Mouse (Mus musculus): ENCODE measurements at regions not wholly inside any gene's neighbourhood (a gene's known extent, or its start where the extent isn't known, plus 50 kb on each side); places are given as distances from the start of the nearest gene placed in this dataset.

DNA sequence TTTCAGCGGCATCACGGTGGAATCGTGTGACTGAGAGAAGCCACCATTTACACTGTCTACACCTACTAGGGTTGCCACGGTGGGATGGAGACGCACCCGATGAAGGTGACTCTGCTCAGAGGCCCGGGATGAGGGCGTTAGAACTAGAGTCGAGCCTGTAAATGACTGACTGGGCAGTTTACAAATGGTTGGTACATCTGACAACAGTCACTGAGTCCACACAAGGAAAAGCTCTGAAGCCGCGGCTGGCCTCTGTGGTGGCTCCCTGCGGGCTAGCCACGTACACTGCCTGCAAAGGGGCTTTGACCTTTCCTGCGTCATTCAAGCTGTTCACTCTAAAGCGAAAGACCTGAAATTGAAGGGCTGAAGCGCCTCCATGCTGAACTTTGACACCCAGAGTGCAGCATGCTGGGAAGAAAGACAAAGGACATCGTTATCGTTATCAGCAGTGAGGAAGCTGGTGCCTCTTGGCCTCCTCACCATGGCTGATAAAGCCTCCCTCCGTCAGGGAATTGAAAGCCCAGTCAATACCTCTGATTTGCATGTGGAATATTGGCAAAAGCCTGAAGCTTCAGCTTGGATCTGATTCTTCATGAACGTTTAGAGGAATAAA lies 462.1 kb upstream of the Arglu1 start:
- in situ Hi-C loops (cut with MboI, MseI), result no loop called here

DNA sequence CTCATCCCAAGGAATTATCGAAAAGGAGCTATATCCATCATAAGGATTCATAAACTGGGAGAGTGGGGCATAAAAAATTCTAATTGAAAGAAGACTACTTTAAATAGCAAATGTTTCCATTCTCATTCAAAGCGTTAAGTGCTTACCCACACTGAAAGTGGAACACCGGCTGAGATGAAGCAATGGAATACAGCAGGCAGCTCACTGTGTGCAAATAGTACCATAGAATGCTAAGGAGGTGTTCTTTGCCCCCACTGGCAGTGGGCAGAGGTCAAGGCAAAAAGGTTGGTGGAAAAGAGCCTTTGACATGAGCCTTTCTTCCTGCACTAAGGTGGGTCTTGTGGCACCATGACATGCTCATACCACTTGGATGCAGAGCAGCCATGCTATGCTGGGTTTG lies 454.0 kb upstream of the Arglu1 start:
- in situ Hi-C loops (cut with MboI, MseI), result no loop called here

DNA sequence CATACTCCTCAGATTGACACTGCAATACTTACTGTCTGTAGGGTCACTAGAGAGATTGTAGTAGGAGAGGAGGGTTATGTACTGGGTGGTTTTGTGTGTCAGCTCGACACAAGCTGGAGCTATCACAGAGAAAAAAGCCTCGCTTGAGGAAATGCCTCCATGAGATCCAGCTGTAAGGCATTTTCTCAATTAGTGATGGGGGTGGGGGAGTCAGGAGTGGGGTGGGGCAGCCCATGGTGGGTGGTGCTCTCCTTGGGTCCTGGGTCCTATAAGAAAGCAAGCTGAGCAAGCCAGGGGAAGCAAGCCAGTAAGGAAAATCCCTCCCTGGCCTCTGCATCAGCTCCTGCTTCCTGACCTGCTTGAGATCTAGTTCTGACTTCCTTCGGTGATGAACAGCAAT lies 449.5 kb upstream of the Arglu1 start:
- in situ Hi-C loops (cut with MboI, MseI), result no loop called here

DNA sequence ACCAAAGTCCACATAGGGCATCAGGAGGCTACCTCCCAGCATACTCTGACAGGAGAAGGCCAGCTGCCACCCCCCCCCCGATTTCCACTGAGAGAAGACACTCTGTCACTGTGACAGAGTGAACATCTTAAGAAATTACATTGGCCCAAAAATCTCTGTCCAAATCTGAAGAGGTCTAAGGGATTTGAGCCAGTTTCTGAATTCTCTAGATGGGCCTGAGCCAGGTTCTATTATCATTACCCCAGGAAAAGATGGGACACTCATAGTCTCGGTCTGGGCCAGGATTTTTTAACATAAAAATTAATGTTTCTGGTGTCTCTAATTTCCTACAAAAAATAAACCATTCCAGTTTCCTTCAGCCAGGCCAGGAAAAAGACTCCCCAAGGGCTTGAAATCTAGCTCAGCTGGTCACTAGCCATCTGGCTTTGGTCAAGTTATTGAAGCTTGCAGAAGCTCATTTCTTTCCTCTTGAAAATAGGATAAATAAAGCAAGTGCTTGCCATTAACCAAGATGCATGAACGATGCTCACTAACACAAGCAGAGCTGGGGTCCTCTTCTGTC lies 448.8 kb upstream of the Arglu1 start:
- in situ Hi-C loops (cut with MboI, MseI), result no loop called here

DNA sequence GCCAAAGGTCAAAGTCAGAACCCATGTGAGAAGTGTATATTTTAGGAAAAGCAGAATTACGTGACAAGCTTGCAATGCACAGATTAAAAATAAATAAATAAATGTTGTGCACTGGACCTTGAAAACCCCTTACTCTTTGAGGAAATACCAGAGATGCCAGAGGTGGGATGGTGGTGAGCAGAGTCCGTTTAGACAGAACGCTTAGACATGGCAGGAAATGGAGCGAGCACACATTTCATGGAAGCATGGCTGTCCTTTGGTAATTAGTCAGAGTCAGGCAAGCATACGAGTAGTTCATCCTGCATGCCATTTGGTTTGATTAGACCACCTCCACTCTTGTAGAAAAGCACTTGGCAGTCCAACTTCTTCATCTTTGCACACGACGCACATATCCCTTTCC lies 443.4 kb upstream of the Arglu1 start:
- in situ Hi-C loops (cut with MboI, MseI), result no loop called here

DNA sequence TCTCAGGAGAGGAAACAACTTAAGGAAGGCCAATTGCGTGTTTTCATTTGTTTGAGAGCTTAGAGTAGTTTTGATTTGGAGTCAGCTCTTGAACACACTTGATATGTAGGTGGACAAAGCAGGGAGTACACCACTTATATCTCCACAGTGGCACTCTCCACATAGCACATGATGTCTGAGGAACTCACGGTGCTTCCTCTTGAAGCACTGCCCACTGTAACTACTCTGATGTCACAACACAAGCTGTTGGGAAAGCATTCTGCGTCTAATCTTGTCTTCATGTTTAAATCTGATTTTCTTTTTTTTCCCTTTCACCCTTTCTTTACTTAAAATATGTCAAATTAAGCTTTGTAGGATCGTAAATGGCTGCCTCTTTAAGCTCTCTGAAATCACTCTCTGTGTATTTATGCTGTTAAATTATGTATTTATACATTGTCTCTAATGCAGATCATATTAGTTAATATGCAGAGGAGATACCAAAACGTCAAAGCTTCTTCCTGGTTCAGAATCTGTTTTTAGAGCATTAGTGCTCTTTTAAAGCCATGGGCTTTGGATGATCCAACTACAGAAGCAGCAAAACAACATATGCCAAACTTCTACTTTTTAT lies 442.4 kb upstream of the Arglu1 start:
- in situ Hi-C loops (cut with MboI, MseI), result no loop called here

DNA sequence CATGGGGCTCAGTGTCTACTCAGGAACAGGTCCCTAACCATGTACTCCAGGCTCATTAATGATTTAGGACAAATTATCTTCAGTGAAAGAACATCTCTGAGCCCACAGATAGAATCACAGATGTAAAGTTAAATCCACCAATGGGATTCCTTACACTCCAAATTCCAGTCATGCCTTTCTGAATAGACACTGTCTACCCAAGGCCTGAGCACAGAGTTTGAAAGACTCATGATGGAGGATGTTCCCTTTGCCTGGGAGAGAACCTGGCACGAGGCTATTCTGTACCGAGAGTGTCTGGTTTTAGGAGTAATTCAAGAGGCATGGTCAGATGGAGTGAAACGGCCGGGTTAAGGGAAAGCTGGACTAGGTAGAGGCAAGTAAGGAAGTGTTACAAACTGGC lies 440.9 kb upstream of the Arglu1 start:
- in situ Hi-C loops (cut with MboI, MseI), result no loop called here

DNA sequence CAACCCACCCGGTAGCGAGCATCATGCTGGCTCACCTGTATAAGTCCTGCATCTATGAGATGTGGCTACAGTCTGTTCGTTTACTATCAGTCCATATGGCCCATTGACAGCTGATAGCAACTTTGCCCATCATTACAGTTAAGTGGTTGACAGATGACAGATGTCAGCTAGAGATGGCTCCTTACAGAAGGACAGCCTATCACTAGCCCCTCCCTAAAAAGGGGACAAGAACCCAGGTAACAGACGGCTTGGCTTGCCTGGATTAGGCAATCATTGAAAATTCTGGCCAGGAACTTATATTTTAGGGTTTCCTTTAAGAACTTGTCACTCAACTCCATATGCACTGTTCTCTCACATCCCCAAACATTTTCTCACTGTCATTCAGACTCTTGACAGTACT lies 434.2 kb upstream of the Arglu1 start:
- in situ Hi-C loops (cut with MboI, MseI), result no loop called here

DNA sequence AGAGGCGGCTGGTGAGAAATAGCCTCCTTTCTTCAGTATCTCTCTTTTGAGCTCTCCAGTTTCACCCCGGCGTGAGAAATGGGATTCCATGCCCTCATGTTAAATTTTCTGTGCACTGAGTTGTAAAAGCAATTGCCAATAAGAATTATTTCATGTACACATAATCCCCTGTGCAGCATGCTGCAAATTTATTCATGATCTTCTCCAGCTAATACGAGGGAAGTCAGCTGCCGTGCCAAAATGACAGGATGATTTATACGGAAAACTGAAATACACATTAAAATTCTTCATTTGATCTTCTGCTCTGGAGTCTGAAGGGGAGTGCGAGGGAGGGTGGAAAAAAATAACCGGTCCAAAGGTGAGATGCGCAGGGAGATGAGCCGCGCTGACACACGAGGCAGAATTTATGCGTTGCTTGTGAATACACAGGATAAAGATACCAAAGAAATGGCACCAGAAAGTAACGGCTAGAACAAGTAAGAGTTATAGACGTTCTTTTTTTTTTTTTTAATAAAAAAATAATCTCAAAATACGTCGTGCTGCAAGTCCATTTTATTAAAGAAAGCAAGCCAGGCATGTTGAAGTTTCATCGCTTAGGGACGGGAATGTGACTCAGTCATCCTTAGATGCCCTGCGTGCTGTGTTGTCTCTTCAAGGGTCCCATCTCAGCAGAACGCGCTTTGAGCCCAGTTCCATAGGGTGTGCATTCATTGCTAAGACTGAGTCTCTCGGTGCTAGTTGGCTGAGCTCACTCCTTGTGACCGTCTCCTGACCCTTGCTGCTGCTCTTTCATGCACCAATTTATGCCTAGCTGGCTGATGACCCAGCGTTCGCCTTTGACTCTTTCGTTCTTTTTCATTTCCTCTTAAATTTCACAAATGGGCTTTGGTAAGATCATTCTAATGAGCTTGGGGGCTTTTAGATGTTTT lies 427.8 kb upstream of the Arglu1 start:
- in situ Hi-C loops (cut with MboI, MseI), result no loop called here

DNA sequence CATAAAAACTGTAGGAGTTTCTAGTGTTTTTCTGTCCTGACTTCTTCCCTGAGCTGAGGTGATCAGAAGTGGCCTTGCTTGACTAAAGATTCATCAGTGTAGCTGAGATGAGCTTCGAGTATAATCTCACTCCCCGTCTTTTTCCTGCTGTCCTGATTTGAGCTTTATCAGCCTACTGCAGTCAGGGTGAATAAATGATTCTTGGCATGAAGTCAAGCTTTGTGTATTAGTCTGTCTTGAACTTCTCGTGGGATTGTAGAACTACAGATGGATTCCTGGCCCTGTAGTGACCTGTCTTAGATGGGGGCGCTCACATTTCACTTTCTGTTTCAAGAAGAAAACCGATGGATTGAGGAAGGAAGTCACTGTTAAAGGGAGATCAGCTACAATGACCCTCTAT lies 405.7 kb upstream of the Arglu1 start:
- in situ Hi-C loops (cut with MboI, MseI), result no loop called here

DNA sequence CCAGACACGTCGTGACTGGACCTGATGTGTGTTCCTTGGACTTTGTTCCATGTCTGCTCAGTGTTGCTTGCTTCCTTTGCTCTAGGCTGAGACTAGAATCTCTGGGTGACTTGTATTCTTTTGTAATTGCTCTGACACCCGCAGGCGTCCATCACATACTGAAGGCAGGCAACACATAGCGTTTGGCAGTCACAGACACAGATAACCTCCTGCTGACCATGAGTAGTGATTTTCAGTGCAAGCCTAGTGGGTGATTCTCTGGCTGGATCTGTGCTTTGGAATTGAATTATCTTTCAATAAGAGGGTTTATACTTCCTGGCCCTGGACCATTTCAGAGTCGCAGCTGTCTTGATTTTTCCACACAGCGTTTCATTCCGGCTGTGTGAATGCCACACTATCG lies 403.7 kb upstream of the Arglu1 start:
- in situ Hi-C loops (cut with MboI, MseI), result no loop called here

DNA sequence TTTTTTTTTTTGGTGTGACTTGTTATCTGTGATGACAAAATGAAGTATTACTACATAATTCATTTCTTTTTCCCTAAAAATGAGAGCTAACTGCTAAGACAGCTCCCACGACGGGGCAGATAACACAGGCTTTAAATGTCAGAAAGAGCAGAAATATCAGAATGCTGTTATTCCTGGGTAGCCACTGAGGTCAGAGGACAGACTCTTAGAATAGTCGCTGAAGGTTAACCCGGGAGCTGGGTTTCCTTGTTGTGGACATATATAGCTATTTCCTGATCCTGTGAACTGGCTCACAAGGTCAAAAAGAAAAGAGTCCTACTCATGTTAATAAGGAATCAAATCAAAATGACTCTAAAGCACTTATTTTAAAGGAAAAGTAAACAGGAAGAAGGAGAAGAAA lies 403.0 kb upstream of the Arglu1 start:
- in situ Hi-C loops (cut with MboI, MseI), result no loop called here

DNA sequence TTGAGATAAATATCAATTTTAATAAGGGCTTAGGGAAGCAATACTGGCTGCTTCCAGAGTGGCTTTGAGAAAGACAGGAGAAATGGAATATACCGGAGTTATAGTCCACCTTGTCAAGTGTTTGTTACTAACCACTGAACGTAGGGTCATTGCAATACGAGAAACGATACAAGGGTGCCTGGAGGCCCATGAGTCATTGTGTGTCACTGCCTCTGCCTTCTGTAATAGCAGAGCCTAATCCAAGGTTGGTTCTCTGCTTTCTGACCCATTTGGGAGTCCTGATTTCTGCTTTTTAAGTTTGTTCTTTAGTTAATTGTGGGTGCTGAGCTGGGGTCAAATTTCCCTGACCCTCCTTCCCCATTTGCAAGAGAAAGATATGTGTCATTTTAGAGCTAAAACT lies 382.4 kb upstream of the Arglu1 start:
- in situ Hi-C loops (cut with MboI, MseI), result no loop called here

DNA sequence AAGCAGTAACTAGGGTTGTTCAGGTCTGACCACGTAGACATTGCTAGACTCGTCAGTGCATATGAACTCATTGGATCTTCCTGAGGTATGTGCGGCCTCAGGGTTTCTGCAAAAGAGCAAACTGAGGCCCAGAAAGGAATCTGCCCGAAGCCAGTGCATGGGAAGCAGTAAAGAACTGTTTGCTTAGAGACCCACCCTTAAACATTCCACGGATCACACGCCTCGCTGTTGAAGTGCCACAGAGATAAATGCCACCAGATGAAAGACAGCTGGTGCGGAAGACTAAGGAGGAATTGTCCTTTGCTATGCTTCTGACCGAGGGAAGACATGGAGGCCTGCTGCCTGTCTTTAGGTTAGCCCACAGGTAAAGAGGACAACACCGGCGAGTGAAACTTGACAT lies 382.0 kb upstream of the Arglu1 start:
- in situ Hi-C loops (cut with MboI, MseI), result no loop called here

DNA sequence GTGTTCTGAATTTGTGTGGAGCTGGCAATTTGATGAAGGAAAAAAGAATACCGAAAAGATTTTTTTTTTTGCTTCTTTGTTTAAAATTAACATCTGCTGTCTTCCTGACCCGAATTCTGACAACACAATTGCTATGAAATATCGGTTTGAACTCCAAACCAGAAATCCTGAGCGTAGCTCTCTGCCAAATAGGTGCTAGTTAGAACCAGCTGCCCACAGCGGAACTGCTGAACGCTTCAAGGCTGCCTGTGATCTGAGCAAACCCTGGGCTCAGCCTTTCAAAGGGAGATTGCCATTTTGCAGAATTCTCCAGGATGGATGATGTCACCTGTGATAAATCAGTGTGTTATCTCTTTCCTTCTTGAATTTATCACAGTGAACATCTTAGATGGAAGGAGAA lies 380.6 kb upstream of the Arglu1 start:
- in situ Hi-C loops (cut with MboI, MseI), result no loop called here

DNA sequence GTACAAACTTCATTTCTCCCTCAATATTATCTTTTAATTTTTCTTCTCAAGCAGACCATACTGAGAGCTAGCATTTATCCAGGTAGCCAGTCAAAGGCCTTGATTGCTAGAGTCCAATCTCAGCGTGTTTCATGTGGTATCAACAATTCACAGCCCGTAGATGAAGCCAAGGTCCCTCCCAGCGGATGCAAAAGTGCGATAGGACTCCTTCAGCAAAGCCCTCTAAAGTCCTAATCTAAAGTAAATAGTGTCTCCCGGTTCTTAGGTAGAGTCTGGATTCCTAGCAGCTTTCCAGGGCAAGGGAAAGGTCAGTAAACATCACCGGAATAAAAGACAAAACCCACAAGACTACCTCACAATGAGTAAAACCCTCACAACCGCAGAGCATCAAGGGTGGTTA lies 379.5 kb upstream of the Arglu1 start:
- in situ Hi-C loops (cut with MboI, MseI), result no loop called here

DNA sequence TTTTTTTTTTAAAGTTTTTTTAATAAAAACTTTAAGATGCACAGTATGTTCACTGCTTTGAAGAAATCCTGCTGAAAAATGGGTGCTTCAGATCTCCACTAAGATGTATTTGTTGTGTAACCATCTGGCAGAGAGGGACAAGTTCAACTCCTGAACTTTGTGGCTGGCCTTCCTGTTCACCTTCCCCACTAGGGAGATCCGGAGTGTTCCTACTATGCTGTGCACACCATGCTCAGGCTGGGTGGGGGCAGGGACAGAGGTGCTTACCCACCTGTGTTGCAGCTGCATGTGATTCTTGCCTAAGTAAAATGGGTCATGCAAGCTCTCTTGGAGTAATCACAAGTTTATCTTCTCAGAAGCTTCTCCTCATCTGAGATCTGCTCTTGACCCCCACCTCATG lies 377.4 kb upstream of the Arglu1 start:
- in situ Hi-C loops (cut with MboI, MseI), result no loop called here

DNA sequence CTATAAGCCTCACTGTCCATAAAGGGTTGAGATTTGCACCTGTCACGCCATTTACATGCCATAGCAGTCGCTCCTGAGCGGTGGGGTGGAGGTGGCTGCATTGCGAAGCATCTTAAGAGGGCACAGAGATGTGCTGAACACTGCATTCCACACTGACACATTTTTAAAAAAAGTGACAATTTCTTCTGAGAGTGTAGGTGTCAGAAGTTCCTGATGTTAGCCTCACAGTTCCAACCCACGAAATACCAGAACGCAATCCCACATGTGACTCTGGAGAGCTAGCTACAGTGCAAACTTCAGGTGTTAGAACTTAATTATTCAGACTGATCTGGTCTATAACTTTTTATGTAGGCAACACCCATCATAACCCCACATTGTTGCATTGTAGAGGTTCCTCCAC lies 369.8 kb upstream of the Arglu1 start:
- in situ Hi-C loops (cut with MboI, MseI), result no loop called here

DNA sequence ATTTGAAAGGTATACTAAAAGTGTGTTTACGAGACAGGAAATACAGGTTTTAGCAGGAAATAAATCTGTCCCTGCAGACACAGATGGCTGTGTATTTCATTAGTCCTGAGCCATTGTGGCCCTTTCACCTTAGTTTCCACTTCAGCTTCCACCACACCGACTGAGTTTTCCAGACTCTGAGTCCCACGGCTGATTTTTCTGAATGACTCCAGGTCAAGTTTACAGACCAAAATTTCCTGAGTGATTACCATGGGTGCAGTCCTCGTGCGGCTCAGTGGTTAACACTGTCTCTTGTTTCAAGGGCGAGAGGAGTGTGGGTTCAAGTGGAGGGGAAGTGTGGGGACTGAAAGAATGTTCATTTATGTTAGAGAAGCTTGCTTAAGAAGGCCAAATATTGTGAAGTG lies 365.1 kb upstream of the Arglu1 start:
- in situ Hi-C loops (cut with MboI, MseI), result no loop called here

DNA sequence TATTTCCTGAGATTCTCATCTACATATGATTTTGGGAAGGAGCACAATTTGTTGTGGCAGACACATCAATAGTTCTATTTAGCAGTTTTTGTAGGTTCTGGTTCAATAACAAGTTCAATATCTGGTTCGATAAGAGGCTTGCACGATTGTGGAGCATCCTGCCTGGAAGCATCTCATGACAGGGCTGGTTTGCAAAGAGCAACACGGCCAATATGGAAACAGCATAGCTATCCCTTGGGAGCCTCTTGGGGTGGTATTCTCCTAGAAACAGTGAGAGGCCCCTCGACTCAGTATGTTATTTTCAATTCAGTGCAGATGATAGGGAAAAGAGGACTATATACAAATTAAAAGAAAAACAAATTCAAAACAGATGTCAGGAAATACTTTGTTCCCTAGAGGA lies 364.5 kb upstream of the Arglu1 start:
- in situ Hi-C loops (cut with MboI, MseI), result no loop called here

DNA sequence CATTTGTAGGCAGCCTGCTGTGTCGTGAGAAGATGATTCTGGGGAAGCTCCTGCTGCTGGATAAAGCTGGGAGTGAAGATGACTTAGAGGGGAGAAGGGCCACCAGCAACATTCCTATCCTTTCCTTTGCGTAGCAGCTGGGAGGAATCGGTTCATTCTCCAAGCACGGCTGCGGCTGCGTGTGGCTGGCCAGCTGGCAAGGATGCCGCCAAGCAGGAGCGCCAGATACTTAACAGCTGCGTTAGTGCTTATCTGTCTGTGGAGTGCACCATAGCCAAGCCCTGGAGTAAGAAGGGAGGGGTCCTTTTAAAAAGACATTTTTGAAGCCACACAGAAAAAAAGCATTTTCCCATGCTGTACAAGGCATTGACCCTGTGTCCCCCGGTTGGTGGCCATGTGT lies 361.4 kb upstream of the Arglu1 start:
- in situ Hi-C loops (cut with MboI, MseI), result no loop called here

DNA sequence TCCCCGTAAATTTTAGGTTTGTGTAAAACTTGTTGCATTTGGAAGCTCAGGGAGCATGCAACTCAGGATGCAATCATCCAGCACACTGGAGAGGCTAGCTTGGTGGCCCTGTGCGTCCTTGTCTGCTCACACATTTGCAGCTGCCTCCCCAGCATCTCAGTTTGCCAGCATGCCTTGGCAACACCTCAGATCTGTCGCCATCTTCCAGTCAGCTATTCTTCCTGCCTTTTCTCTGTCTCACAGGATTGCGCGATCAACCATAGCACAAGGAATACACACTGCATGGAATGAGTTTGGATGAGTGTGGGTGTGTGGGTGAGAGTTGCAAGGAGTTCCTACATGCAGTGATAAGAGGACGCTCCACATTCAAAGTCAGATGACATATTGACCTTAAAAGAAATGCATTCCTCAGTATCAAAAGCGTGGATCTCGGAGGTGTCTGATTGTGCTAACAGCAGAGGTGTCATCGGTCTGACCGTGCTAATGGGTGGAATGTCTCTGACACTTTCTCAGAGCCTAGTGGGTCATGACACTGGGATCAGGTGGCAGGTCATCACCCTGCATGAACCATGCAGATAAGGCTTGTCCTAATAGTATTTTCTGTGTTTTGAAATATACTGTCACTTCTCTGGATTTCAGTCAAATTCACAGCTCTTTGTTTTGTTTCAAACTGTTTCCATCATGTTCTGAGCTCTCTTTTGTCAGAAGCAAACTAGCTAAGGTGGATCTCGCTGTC lies 360.6 kb upstream of the Arglu1 start:
- in situ Hi-C loops (cut with MboI, MseI), result no loop called here
